Mouse (Mus musculus) midbrain, embryonic 12.5 days (tissue): ENCODE measurements around the gene Fgfr2. TPM values are rescaled to one million over a fixed set of nuclear protein-coding genes. Genes with fewer than 3 reads are reported as not detected.

Source experiments
- ATAC-seq: fragments of 200-750 bp; cut with Nextera tagmentation; 2 replicates; pipeline ENCODE4 v1.8.0; 2017; ENCODE audit warnings: low read depth, moderate TSS enrichment, moderate library complexity; ENCODE audit not compliant: low FRiP score
- H3K27ac ChIP-seq: fragments of 300-500 bp; sonication (generic); replicated peaks from 2 replicates; pipeline ENCODE4 v1.5.1; 2016; ENCODE audit warnings: mild to moderate bottlenecking
- H3K27me3 ChIP-seq: fragments of 300-500 bp; sonication (generic); 2 replicates; pipeline ENCODE4 v1.6.1; 2016; ENCODE audit warnings: mild to moderate bottlenecking
- H3K36me3 ChIP-seq: fragments of 300-500 bp; sonication (generic); 2 replicates; pipeline ENCODE4 v1.6.1; 2016
- H3K4me1 ChIP-seq: fragments of 300-500 bp; sonication (generic); 2 replicates; pipeline ENCODE4 v1.6.1; 2016
- H3K4me2 ChIP-seq: fragments of 300-500 bp; sonication (generic); replicated peaks from 2 replicates; pipeline ENCODE4 v1.6.1; 2016; ENCODE audit warnings: mild to moderate bottlenecking, moderate library complexity
- H3K4me3 ChIP-seq: fragments of 300-500 bp; sonication (generic); 2 replicates; pipeline ENCODE4 v1.5.1; 2016; ENCODE audit warnings: mild to moderate bottlenecking
- H3K9ac ChIP-seq: fragments of 300-500 bp; sonication (generic); replicated peaks from 2 replicates; pipeline ENCODE4 v1.6.1; 2016; ENCODE audit warnings: mild to moderate bottlenecking, moderate library complexity
- H3K9me3 ChIP-seq: fragments of 300-500 bp; sonication (generic); 2 replicates; pipeline ENCODE4 v1.6.1; 2016; ENCODE audit warnings: mild to moderate bottlenecking
- WGBS: fragments of 180-500 bp; shearing (Covaris S2); methylation state at CpG from one replicate; pipeline ENCODE4 v1.1.7; 2016; 5-methylcytosine and 5-hydroxymethylcytosine counted together
- polyA plus RNA-seq: library from polyadenylated mRNA; unstranded; fragments of >200 nt; fragmentation: Nextera tagmentation; extraction: Ambion mirVana; gene quantifications from 2 replicates; pipeline ENCODE4 v1.2.1, GENCODE M21; 2016

The Fgfr2 gene
- polyA plus RNA-seq, 1 experiment from 2014 or later: 96.5 TPM

DNA sequence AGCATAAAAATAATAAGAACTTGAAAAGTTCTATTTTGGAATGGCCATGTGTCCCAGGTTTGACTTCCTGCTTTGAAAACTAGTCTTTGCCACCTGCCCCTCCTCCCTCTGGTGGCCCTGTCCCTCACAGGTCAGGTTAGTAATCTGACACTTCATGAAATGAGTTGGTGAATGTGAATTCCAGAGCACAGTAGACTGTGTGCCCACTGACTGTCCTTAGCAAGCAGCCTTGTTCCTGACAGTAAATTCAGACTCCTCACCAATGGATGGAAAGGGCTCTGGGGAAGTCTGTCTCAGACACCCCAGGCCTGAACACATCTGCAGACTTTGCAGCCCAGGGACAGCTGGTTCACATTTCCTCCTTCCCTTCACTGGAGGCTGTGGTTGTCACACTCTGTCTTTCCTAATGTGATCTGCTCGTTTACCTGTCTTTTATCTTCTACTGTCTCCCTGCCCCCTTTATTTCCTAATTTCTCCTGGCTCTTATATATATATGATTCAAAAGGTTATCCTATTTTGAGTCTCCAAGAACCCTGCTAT lies 919.0 kb downstream of the Fgfr2 start:
- Histone ChIP-seq H3K4me1 (0 out of 2 replicates have a peak, but pooled peaks cover 6% of the 10 kb centered on the region), H3K27ac (no peak overlapping the region), H3K36me3 (no peaks in the 10 kb centered on the region), H3K4me2 (no peak overlapping the region), H3K27me3 (no peaks in the 10 kb centered on the region), H3K4me3 (no peak overlapping the region), H3K9ac (no peak overlapping the region), H3K9me3 (no peaks in the 10 kb centered on the region)
- no peak for ATAC-seq
- WGBS: 65% methylated on average over 1 of the region's 1 CpGs

GRCm38 (mm10) chr7:132199686-132200085 lies 923.5 kb downstream of the Fgfr2 start:
- no peak for ATAC-seq
- Histone ChIP-seq H3K4me3 (no peak overlapping the region), H3K27ac (no peak overlapping the region), H3K4me2 (no peak overlapping the region), H3K36me3 (no peaks in the 10 kb centered on the region), H3K4me1 (peaks cover 7% of the 10 kb centered on the region; the same call in 1 of the 2 replicates), H3K27me3 (no peaks in the 10 kb centered on the region), H3K9me3 (no peaks in the 10 kb centered on the region), H3K9ac (no peak overlapping the region)
- WGBS: 28% methylated on average over 6 of the region's 6 CpGs

DNA sequence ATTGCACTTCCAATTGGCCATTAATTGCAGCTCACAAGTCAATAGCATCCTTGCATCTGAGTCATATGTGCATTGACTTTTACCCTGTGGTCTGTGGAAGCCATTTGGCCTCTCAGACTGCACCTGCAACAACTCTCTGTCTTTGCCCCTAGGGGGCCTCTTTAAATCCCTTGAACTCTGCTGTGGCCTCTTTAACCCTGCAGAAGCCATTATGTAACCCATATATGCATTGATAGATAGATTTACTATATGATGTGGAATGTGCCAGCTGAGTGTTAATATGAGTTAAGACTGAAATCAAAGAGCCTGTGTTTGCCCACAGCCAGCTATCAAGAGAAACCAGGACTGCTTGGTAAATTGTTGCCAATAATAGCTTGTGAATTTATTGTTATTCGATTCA lies 924.3 kb downstream of the Fgfr2 start:
- no peak for ATAC-seq
- Histone ChIP-seq H3K9ac (no peak overlapping the region), H3K9me3 (no peaks in the 10 kb centered on the region), H3K4me3 (no peak overlapping the region), H3K4me1 (peaks cover 7% of the 10 kb centered on the region; the same call in 1 of the 2 replicates), H3K27me3 (no peaks in the 10 kb centered on the region), H3K4me2 (no peak overlapping the region), H3K36me3 (no peaks in the 10 kb centered on the region), H3K27ac (no peak overlapping the region)
- WGBS: 86% methylated on average over 1 of the region's 1 CpGs

DNA sequence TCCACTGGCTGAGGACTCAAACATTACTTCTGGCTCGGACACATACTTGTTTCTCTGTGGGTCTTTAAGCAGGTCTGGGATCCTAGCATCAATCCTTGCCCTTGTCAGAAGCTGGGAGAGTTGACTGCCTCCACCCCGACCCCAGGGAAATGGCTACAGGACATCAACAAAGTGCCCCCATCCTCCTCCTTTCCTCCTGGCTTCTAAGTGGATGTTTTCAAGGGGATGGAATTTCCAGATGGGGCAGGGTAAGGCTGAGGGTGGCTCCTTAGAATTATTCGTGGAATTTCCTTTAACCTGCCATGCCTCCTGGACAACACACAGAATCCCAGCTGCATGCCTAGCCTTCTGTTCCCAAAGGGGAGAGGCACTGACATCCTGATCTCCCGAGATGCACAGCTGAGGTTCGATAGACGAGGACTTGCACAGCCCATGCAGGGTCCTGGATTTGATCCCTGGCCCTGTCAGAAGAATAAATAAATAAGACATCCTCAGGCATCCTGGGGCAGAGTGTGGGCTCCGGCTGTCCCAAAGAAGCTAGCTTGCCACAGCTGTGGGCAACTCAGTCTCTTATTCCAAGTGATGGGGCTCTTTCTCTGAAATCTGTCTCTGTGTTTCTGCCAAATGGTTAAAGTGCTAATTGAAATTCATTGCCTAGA lies 925.2 kb downstream of the Fgfr2 start:
- H3K36me3 ChIP-seq: no peaks in the 10 kb centered on the region
- no peaks in the 10 kb centered on the region for H3K9me3 ChIP-seq
- ATAC-seq: no peak
- no peak overlapping the region for H3K27ac ChIP-seq
- 62% methylated on average over 7 of the region's 7 CpGs for WGBS
- H3K4me1 ChIP-seq: peaks cover 7% of the 10 kb centered on the region; the same call in 1 of the 2 replicates
- H3K27me3 ChIP-seq: no peaks in the 10 kb centered on the region
- H3K9ac ChIP-seq: no peak overlapping the region
- no peak overlapping the region for H3K4me3 ChIP-seq
- no peak overlapping the region for H3K4me2 ChIP-seq

- H3K4me3 ChIP-seq: no peak overlapping the region
- no peak overlapping the region for H3K9ac ChIP-seq
- H3K4me2 ChIP-seq: no peak overlapping the region
- ATAC-seq: no peak
- peaks cover 7% of the 10 kb centered on the region; the same call in 1 of the 2 replicates for H3K4me1 ChIP-seq
- no peak overlapping the region for H3K27ac ChIP-seq
- WGBS: 89% methylated on average over 1 of the region's 1 CpGs
- no peaks in the 10 kb centered on the region for H3K27me3 ChIP-seq
- no peaks in the 10 kb centered on the region for H3K9me3 ChIP-seq
- H3K36me3 ChIP-seq: no peaks in the 10 kb centered on the region
Observed at GRCm38 (mm10) chr7:132196581-132196980, 926.6 kb downstream of the Fgfr2 start.

DNA sequence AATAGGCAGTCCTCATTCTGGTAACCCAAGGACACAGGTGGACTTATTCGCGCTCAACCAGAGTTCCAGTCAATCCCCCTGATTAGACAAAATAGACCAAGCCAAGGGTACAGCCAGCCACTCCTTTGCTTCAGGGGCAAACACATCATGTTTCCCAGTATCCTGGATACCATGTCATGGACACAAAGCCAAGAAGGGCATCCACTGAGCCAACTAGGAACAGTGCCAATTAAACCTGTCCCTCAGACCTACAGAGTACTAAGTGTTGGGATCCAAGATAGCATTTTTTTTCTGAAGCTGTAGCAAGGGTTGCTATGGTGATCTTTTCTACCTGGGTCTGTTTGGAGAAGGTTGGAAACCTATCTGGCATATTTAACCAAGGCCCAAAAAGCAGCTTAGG lies 929.5 kb downstream of the Fgfr2 start:
- Histone ChIP-seq H3K4me3 (no peak overlapping the region), H3K36me3 (no peaks in the 10 kb centered on the region), H3K9me3 (0 out of 2 replicates have a peak, but pooled peaks cover 2% of the 10 kb centered on the region), H3K4me1 (peaks cover 5% of the 10 kb centered on the region; the same call in 1 of the 2 replicates), H3K4me2 (no peak overlapping the region), H3K27ac (no peak overlapping the region), H3K9ac (no peak overlapping the region), H3K27me3 (no peaks in the 10 kb centered on the region)
- ATAC-seq: no peak
- 92% methylated on average over 2 of the region's 2 CpGs for WGBS

DNA sequence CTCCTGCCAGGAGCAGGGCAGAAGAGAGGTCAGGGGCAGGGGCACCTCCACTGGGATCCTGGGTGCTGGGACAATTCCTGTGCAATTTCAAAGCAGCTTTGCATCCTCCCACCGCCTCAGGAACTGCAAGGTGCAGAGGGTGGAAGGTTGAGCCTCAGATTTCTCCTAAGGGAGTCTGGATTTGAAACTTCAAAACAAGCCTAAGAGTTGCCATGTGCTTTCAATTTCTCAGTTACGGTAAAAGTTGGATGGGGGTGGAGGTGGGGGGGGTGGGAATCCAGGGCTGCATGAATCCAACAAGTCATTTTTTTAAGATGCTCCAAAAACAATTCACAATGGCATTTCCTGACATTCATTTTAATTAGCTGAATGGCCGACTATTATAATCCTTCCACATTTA lies 935.7 kb downstream of the Fgfr2 start:
- Histone ChIP-seq H3K27ac (no peak overlapping the region), H3K4me2 (no peak overlapping the region), H3K9me3 (0 out of 2 replicates have a peak, but pooled peaks cover 2% of the 10 kb centered on the region), H3K4me1 (peaks cover 15% of the 10 kb centered on the region), H3K4me3 (no peak overlapping the region), H3K27me3 (peaks cover 4% of the 10 kb centered on the region; the same call in 1 of the 2 replicates), H3K9ac (no peak overlapping the region), H3K36me3 (no peaks in the 10 kb centered on the region)
- WGBS: 62% methylated on average over 3 of the region's 3 CpGs
- ATAC-seq: no peak

- H3K4me1 ChIP-seq: peaks cover 11% of the 10 kb centered on the region
- no peaks in the 10 kb centered on the region for H3K9me3 ChIP-seq
- H3K27me3 ChIP-seq: peaks cover 4% of the 10 kb centered on the region; the same call in 1 of the 2 replicates
- H3K9ac ChIP-seq: no peak overlapping the region
- H3K27ac ChIP-seq: no peak overlapping the region
- WGBS: 49% methylated on average over 5 of the region's 5 CpGs
- no peak overlapping the region for H3K4me2 ChIP-seq
- no peak overlapping the region for H3K4me3 ChIP-seq
- ATAC-seq: no peak
- H3K36me3 ChIP-seq: no peaks in the 10 kb centered on the region
Observed at GRCm38 (mm10) chr7:132183892-132184404, 939.2 kb downstream of the Fgfr2 start.

- Histone ChIP-seq H3K36me3 (no peaks in the 10 kb centered on the region), H3K4me1 (peaks cover 11% of the 10 kb centered on the region), H3K4me3 (no peak overlapping the region), H3K4me2 (no peak overlapping the region), H3K9me3 (no peaks in the 10 kb centered on the region), H3K27me3 (no peaks in the 10 kb centered on the region), H3K27ac (no peak overlapping the region), H3K9ac (no peak overlapping the region)
- no peak for ATAC-seq
- 98% methylated on average over 4 of the region's 4 CpGs for WGBS
Observed at GRCm38 (mm10) chr7:132181586-132182198, 941.5 kb downstream of the Fgfr2 start.

DNA sequence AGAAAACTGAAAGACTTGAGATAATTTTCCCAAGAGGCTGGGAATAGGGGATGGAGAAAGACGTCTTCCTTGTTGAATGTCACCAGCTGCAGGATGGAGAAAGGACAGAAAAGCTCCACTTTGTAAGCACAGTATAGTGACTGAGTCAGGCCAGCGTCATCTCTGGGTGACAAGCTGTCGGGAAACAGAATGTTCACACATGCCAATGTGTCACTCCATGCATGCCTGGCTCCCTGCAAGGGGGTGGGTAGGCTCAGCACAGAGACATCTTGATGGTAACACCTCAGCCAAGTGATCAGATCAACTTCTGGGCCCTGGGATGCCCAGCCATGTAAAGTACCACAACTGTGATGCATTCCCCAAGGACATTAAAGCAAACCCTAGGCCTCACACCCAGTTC lies 942.1 kb downstream of the Fgfr2 start:
- Histone ChIP-seq H3K27ac (no peak overlapping the region), H3K36me3 (no peaks in the 10 kb centered on the region), H3K9ac (no peak overlapping the region), H3K9me3 (no peaks in the 10 kb centered on the region), H3K4me2 (no peak overlapping the region), H3K4me1 (peaks cover 11% of the 10 kb centered on the region), H3K27me3 (no peaks in the 10 kb centered on the region), H3K4me3 (no peak overlapping the region)
- WGBS: 91% methylated on average over 3 of the region's 3 CpGs
- no peak for ATAC-seq

GRCm38 (mm10) chr7:132179049-132179448 lies 944.1 kb downstream of the Fgfr2 start:
- Histone ChIP-seq H3K9ac (no peak overlapping the region), H3K4me3 (no peak overlapping the region), H3K9me3 (no peaks in the 10 kb centered on the region), H3K27me3 (no peaks in the 10 kb centered on the region), H3K27ac (no peak overlapping the region), H3K4me1 (peaks cover 4% of the 10 kb centered on the region), H3K4me2 (no peak overlapping the region), H3K36me3 (no peaks in the 10 kb centered on the region)
- 52% methylated on average over 1 of the region's 1 CpGs for WGBS
- no peak for ATAC-seq

DNA sequence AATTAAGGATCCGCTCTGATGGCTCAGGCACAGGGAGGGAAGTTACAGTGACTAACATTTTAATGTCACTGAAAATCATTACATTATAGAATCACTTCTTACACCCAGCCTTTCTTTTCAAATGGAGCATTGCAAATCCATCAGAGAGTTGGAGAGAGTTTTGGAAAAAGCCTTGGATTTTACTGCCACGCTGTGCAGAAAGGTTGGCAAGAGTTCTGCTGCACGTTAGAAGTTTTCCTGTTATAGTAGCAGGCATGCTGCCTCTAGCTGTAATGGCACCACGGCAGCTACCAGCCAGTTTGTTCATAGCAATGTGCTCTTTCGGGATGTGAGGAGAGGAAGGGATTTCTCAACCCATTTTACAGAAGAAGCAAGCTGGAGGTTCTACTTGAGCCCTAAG lies 948.4 kb downstream of the Fgfr2 start:
- Histone ChIP-seq H3K9me3 (no peaks in the 10 kb centered on the region), H3K27ac (no peak overlapping the region), H3K9ac (no peak overlapping the region), H3K36me3 (no peaks in the 10 kb centered on the region), H3K27me3 (no peaks in the 10 kb centered on the region), H3K4me2 (no peak overlapping the region), H3K4me1 (peaks cover 10% of the 10 kb centered on the region; the same call in 1 of the 2 replicates), H3K4me3 (no peak overlapping the region)
- ATAC-seq: no peak
- WGBS: 83% methylated on average over 5 of the region's 5 CpGs
